Mouse (Mus musculus) heart, postnatal 0 days (tissue): Measurements from ENCODE around the gene Cfap97d1. TPM values are rescaled to one million over a fixed set of nuclear protein-coding genes. Genes with fewer than 3 reads are reported as not detected.

Experiments used
- ATAC-seq: fragments of 200-750 bp; cut with Nextera tagmentation; 2 replicates; pipeline ENCODE4 v1.8.0; 2017; ENCODE audit warnings: low read depth, moderate number of reproducible peaks, moderate library complexity; ENCODE audit not compliant: insufficient read depth
- DNase-seq: peaks from one replicate; pipeline ENCODE4 v3.0.0-alpha.2; 2016; ENCODE audit warnings: low spot score
- H3K27ac ChIP-seq: fragments of 300-500 bp; sonication (generic); 2 replicates; pipeline ENCODE4 v1.5.1; 2014; ENCODE audit warnings: low read depth, mild to moderate bottlenecking
- H3K27me3 ChIP-seq: fragments of 300-500 bp; sonication (generic); 2 replicates; pipeline ENCODE4 v1.6.1; 2014; ENCODE audit warnings: low read length, mixed read lengths; ENCODE audit not compliant: control insufficient read depth, insufficient read depth
- H3K36me3 ChIP-seq: fragments of 300-500 bp; sonication (generic); replicated peaks from 2 replicates; pipeline ENCODE4 v1.6.1; 2014; ENCODE audit warnings: low read length, mixed read lengths; ENCODE audit not compliant: control insufficient read depth, insufficient read depth
- H3K4me1 ChIP-seq: fragments of 300-500 bp; sonication (generic); 2 replicates; pipeline ENCODE4 v1.6.1; 2014; ENCODE audit warnings: antibody characterized with exemption; ENCODE audit not compliant: control insufficient read depth, insufficient read depth
- H3K4me2 ChIP-seq: fragments of 300-500 bp; sonication (generic); 2 replicates; pipeline ENCODE4 v1.6.1; 2014; ENCODE audit warnings: low read depth, mild to moderate bottlenecking, low read length, moderate library complexity
- H3K4me3 ChIP-seq: fragments of 300-500 bp; sonication (generic); 2 replicates; pipeline ENCODE4 v1.5.1; 2014; ENCODE audit warnings: low read depth, low read length
- H3K9ac ChIP-seq: fragments of 300-500 bp; sonication (generic); replicated peaks from 2 replicates; pipeline ENCODE4 v1.6.1; 2014; ENCODE audit warnings: low read depth, low read length, mixed read lengths
- H3K9me3 ChIP-seq: fragments of 300-500 bp; sonication (generic); replicated peaks from 2 replicates; pipeline ENCODE4 v1.6.1; 2016; ENCODE audit warnings: low read length; ENCODE audit not compliant: control insufficient read depth
- CTCF ChIP-seq: IDR thresholded peaks from 2 replicates; pipeline ENCODE4 v1.5.1; 2016; ENCODE audit warnings: antibody characterized with exemption, control low read depth, low read depth
- EP300 ChIP-seq: IDR thresholded peaks from 2 replicates; pipeline ENCODE4 v1.6.1; 2016; ENCODE audit warnings: antibody characterized with exemption, low read depth
- WGBS: fragments of 180-500 bp; shearing (Covaris S2); extraction: QIAGEN DNeasy Blood & Tissue Kit; methylation state at CpG from one replicate; pipeline ENCODE4 v1.1.7; 2014; 5-methylcytosine and 5-hydroxymethylcytosine counted together
- polyA plus RNA-seq: library from polyadenylated mRNA; unstranded; fragments of >200 nt; fragmentation: Nextera tagmentation; extraction: Ambion mirVana; gene quantifications from 2 replicates; pipeline ENCODE4 v1.2.1, GENCODE M21; 2015
- total RNA-seq: library from RNA; depleted of rRNA; stranded (reverse); fragments of >200 nt; gene quantifications from 2 replicates; pipeline ENCODE4 v1.2.3, GENCODE M21; 2014; ENCODE audit warnings: low replicate concordance

Gene Cfap97d1
- total and polyA plus RNA-seq, 2 experiments from 2014 or later: not detected

DNA sequence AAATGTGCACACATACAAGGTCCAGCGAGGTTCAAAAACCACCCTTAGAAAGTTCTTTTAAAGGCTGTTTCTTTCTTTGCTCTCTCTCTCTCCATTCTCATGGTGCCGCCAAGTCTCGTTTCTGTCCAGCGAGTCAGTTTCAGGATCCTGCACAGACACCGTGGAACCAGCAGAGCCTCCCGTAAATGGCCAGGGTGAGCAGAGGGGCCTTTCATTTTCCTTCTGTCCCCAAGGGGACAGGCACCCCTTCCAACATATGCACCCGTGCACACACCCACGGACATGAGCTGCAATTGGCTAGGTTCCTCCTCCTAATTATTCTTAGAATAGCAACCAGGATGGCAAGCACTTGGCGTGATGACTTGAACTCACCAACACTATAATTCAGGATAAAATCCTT, 10.6 kb upstream of the Cfap97d1 start:
- Histone ChIP-seq H3K4me3 (no peak overlapping the region), H3K4me1 (0 out of 2 replicates have a peak, but pooled peaks cover 3% of the 10 kb centered on the region), H3K27me3 (no peaks in the 10 kb centered on the region), H3K4me2 (no peak overlapping the region), H3K36me3 (peaks cover 50% of the 10 kb centered on the region), H3K27ac (no peak overlapping the region), H3K9ac (no peak overlapping the region), H3K9me3 (no peaks in the 10 kb centered on the region)
- TF ChIP-seq CTCF: no peak
- DNase-seq (no peak), ATAC-seq (no peak)
- 81% methylated on average over 9 of the region's 9 CpGs for WGBS

- peaks cover 56% of the 10 kb centered on the region for H3K36me3 ChIP-seq
- H3K4me2 ChIP-seq: no peak overlapping the region
- H3K27ac ChIP-seq: no peak overlapping the region
- H3K9me3 ChIP-seq: no peaks in the 10 kb centered on the region
- no peak overlapping the region for H3K9ac ChIP-seq
- H3K4me3 ChIP-seq: no peak overlapping the region
- H3K27me3 ChIP-seq: no peaks in the 10 kb centered on the region
- no peak for DNase-seq
- 0 out of 2 replicates have a peak, but pooled peaks cover 3% of the 10 kb centered on the region for H3K4me1 ChIP-seq
- whole genome bisulfite sequencing: 62% methylated on average over 6 of the region's 6 CpGs
- ATAC-seq: no peak
- TF ChIP-seq CTCF: no peak
- no peak for TF ChIP-seq EP300
These were observed 9.9 kb upstream of the Cfap97d1 start for GRCm38 (mm10) chr11:101974181-101974580.

GRCm38 (mm10) chr11:101974923-101975322, 9.2 kb upstream of the Cfap97d1 start:
- peak; percentile 4 for DNase-seq
- 0 out of 2 replicates have a peak, but pooled peaks cover 3% of the 10 kb centered on the region for H3K4me1 ChIP-seq
- H3K9ac ChIP-seq: no peak overlapping the region
- ATAC-seq: no peak
- H3K4me3 ChIP-seq: no peak overlapping the region
- peak; percentile 45 for TF ChIP-seq CTCF
- no peak for TF ChIP-seq EP300
- H3K27ac ChIP-seq: no peak overlapping the region
- H3K9me3 ChIP-seq: no peaks in the 10 kb centered on the region
- H3K36me3 ChIP-seq: peaks cover 64% of the 10 kb centered on the region
- H3K27me3 ChIP-seq: no peaks in the 10 kb centered on the region
- H3K4me2 ChIP-seq: no peak overlapping the region
- WGBS: 47% methylated on average over 9 of the region's 9 CpGs

DNA sequence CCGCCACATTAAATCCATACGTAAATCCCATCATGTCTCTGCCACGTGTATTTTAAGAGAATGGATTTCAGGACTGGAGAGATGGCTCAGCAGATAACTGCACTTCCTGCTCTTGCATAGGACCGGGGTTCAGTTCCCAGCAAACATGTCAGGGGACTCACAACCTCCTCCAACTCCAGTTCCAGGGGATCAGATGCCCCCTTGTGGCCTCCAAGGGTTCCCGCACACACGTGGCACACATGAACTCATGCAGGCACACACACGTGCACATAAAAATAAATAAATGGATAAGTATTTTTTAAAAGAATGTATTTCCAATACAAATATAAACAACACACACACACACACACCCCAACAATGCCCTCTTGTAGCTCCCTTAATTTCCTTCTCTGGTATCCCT, 7.1 kb upstream of the Cfap97d1 start:
- TF ChIP-seq CTCF (no peak), EP300 (no peak)
- Histone ChIP-seq H3K27me3 (no peaks in the 10 kb centered on the region), H3K27ac (no peak overlapping the region), H3K36me3 (peaks cover 82% of the 10 kb centered on the region), H3K4me1 (peaks cover 2% of the 10 kb centered on the region; the same call in 1 of the 2 replicates), H3K4me3 (no peak overlapping the region), H3K4me2 (no peak overlapping the region), H3K9me3 (no peaks in the 10 kb centered on the region), H3K9ac (no peak overlapping the region)
- DNase-seq: no peak
- WGBS: 91% methylated on average over 7 of the region's 7 CpGs
- no peak for ATAC-seq

DNA sequence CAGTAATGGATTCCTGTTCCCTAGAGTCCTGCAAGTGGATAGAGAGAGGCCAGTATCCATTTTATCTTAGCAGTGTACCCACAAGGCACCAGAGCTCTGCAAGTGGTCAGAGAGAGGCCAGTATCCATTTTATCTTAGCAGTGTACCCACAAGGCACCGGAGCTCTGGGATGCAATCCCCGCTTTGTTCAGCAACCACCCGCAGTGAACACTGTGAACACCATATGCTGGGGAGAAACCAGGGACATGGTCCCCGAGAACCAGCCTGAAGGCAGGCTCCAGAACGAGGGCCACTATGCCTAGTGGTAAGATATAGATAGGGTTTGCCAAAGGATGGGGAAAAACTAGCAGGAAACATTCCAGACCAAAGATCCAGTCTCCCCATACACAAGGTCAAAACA, 4.9 kb upstream of the Cfap97d1 start:
- Histone ChIP-seq H3K9ac (no peak overlapping the region), H3K4me1 (peaks cover 14% of the 10 kb centered on the region; the same call in 1 of the 2 replicates), H3K9me3 (no peaks in the 10 kb centered on the region), H3K27ac (no peak overlapping the region), H3K27me3 (no peaks in the 10 kb centered on the region), H3K36me3 (peaks cover 61% of the 10 kb centered on the region), H3K4me3 (no peak overlapping the region), H3K4me2 (no peak overlapping the region)
- DNase-seq (no peak), ATAC-seq (no peak)
- TF ChIP-seq EP300: no peak
- TF ChIP-seq CTCF: no peak
- 84% methylated on average over 5 of the region's 5 CpGs for WGBS

- WGBS: 87% methylated on average over 9 of the region's 9 CpGs
- Histone ChIP-seq H3K27me3 (no peaks in the 10 kb centered on the region), H3K9ac (no peak overlapping the region), H3K36me3 (peaks cover 51% of the 10 kb centered on the region), H3K4me1 (peaks cover 14% of the 10 kb centered on the region; the same call in 1 of the 2 replicates), H3K4me3 (no peak overlapping the region), H3K9me3 (no peaks in the 10 kb centered on the region), H3K4me2 (no peak overlapping the region), H3K27ac (no peak overlapping the region)
- DNase-seq: no peak
- no peak for ATAC-seq
- no peak for TF ChIP-seq EP300
- no peak for TF ChIP-seq CTCF
These were observed 3.4 kb upstream of the Cfap97d1 start for GRCm38 (mm10) chr11:101980603-101981157.
